Mouse (Mus musculus) thymus, adult 2 months (tissue): ENCODE data around the gene 4930518I15Rik.

Experiments
- CTCF ChIP-seq: fragments of 200-500 bp; IDR thresholded peaks from 2 replicates; pipeline ENCODE4 v1.5.1; 2012; ENCODE audit warnings: mild to moderate bottlenecking, control low read depth, low read length, moderate library complexity, borderline replicate concordance; ENCODE audit not compliant: control insufficient read depth, poor library complexity, insufficient read depth; ENCODE audit errors: extremely low read depth
- POLR2A ChIP-seq: fragments of 200-500 bp; IDR thresholded peaks from 2 replicates; pipeline ENCODE4 v1.6.1; 2012; ENCODE audit warnings: mild to moderate bottlenecking, low read length, control low read depth, moderate library complexity; ENCODE audit not compliant: control insufficient read depth, poor library complexity, insufficient read depth; ENCODE audit errors: extremely low read depth

GRCm38 (mm10) chr2:156899184-156899583 lies 41.4 kb upstream of the 4930518I15Rik start:
- TF ChIP-seq CTCF = no peak
- no peak for TF ChIP-seq POLR2A
